Mouse (Mus musculus) urinary bladder, postnatal 10 days (tissue): ENCODE data around the gene Arf6.
"Not testable (repeated sequence)": the region's sequence is repeated elsewhere in the genome, so short reads cannot be mapped to it uniquely, and the experiment has no call there.

Experiments used
- DNase-seq: peaks from one replicate; pipeline ENCODE4 v3.0.0; 2022; ENCODE audit warnings: low spot score

Arf6 gene

DNA sequence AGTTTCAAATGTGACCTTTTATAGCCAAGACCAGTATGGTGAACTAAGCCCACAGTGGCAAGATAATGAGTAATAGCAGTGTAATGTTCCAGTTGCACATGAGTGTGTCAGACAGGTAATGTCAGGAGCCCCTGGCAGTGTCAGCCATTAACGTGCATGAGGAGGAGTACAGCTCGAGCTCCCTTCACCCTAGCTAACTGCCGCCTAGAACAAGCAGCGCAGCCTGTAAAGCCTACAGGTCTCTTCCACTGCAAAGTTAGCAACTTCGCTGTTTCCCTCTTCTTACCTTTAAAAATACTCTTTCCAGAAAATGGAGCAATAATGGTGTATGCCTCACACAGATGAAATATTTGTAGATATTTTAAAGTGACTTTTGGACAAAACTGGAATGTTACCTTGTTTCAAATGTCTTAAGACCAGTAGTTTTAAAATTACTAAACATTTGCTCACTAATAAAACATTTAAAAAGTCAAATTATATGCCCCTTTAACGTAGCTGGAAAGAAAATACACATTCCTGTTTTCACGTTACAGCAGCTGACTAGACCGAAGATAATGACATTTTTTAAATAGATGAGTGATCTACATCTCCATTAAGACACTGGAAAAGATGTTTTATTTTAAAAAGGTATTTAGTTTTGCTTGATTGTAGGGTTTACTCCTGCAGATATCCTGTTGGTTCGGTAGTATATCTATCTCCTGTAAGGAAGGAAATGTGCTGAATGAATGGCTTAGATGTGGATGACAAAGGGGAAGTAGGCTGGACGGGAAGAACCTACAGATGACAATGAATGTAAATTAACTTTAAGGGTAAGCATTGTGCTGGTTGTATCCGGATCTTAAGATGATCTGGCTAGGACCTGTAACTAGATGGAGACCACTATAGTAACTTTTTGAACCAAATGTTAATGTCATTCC, 2.2 kb downstream of the Arf6 start:
- no peak for DNase-seq

DNA sequence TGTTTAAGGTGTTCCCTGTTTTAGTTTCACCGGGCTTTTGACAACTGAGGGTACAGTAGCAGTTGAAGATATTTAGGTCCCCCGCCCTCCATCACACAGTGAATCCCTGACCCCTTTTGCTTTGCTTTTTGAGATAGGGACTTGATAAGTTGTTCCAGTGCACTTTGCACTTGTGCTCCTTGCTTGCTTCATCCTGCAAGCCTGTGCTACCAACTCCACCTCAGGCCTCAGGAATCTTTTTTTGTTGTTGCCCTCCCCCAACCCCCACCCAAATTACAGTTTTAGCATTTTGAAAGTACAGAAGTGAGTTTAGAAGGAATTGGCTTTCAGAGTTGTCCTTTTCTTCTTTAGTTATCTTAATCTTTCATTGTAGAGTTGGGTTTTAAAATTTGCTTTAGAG, 4.2 kb downstream of the Arf6 start:
- DNase-seq, result no peak

GRCm38 (mm10) chr12:69377188-69377587, 5.2 kb downstream of the Arf6 start:
- no peak for DNase-seq

DNA sequence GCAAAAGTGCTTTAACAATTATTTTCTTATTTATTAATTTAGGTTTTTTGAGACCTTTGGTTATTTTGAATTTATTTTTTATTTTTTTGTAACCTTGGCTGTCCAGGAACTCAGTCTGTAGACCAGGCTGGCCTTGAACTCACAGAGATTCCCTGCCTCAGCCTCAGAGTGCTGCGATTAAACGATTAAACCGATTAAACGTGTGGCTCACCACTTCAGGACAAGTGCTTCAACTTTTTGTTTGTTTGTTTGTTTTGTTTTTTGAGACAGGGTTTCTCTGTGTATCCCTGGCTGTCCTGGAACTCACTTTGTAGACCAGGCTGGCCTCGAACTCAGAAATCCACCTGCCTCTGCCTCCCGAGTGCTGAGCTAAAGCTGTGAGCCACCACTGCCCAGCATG, 5.7 kb downstream of the Arf6 start:
- DNase-seq, result not testable (repeated sequence)

DNA sequence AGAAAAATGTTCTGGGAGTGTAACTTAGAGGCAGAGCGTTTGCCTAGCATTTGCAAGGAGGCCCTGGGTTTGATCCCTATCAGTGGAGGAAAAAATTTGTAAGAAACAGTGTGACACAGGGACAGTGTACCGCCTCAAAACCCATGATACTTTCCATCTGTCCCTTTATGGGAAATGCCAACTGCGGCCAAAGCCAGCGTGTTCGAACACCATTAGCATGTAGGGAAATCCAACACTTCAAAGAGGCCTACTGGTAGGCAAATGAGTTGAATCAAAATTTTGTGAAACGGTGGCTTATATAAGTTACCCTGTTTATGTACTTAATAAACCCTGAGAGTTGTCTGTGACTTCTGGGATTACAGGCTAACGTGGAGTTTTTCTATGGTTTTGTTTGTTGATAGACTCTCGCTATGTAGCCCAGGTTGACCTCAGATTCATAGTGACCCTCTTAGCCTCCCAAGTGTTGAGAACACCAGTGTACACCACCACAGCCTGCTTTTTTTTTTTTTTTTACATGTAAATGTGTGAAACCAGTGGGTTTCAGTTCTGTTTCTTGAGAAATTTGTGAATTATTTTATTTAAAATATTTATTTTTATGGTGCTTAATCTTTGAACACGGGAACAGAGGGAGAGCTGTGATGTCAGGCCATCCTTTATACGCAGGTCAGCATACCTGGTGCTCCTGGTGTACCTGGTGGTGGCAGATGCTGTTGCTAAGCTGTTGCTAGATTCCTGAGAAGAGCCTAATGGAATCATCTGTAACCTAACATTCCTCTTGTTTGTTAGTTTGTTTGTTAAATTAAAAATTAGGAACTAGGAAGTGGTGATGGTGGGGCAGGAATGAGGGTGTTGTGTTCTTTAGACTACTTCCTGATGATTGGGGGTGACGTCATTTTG, 6.9 kb downstream of the Arf6 start:
- DNase-seq, result no peak

DNA sequence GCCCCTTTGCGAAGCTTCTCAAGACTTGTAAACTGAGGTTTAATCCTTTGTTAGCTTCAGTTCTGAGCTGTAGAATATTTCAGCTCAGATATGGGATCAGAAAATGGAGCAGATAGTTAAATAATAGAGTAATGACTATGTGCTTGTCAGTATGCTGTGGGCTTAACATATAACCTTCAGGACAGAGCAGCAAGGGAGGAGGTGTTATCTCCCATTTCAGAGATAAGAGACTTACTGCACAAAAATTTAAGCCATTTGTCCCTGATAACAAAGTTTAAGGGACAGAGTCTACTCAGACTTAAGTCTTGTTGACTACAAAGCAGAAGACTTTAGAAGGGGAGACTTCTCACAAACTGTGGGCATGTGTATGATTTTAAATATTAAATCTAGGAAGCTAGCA, 10.9 kb downstream of the Arf6 start:
- DNase-seq, result no peak

GRCm38 (mm10) chr12:69384606-69385005, 12.7 kb downstream of the Arf6 start:
- DNase-seq, result no peak

GRCm38 (mm10) chr12:69385542-69386280, 13.8 kb downstream of the Arf6 start:
- no peak for DNase-seq

- DNase-seq, result not testable (repeated sequence)
These were observed 14.4 kb downstream of the Arf6 start for GRCm38 (mm10) chr12:69386281-69386732.

GRCm38 (mm10) chr12:69388321-69388869, 16.4 kb downstream of the Arf6 start:
- DNase-seq, result no peak

DNA sequence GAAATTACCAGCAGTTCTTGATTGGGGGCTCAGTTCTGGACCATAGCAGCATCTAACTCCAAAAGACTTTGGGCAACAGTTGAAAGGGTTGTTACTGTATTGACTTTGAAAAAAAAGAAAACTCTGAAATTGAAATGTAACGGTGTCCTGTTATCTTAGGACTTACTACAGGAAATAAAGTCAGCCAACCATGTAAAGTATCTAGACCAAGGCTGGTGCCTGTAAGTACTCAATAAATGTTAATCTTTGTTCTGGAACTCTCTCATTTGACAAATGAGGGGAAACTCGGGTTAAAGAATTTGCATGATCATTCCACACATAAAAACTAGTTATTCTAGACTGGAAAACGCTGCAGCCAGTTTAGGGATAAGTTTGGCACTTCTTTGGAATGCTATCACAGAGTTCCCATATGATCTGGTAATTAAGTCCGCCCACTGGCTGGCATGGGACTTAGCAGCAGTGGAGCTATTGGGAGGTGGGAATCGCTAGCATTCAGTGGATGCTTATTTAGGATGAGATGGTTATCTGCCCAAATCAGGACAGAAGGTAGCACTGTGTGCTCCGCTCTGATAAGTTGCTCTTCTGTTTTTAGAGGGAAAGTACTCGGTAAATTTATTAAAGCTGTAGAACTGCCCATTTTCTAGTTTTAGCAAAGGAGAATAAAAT, 17.5 kb downstream of the Arf6 start:
- DNase-seq, result no peak

DNA sequence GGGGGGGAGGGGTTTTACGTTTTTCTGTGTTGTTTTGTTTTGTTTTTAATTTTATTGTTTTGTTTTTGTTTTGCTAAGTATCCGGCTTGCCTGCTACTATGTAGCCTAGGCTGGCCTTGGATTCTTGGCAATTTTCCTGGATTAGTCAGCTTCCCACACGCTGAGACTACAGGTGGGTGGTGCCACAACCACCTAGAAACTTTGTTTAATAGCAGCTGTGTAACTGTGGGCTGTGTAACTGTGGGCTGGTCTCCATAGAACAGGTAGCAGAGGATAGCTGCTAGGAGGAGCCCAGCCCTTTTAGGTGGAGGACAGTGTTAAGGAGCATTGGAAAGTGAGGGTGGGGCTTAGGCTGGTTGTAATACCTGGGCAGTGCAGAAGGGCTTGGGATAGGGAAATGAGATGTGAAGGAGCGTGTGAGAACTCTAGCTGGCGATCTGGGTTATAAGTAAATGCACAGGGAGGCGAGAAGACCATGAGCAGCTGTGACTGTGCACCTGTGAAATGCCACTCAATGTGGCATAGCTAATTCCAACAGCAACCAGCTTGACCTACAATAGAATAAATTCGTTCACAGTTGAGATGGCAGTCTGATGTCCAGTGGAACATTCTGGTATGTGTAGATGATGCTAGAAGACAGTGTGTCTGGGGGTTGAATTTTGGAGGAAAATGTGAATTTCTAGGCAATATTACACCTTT, 18.2 kb downstream of the Arf6 start:
- DNase-seq, result no peak

DNA sequence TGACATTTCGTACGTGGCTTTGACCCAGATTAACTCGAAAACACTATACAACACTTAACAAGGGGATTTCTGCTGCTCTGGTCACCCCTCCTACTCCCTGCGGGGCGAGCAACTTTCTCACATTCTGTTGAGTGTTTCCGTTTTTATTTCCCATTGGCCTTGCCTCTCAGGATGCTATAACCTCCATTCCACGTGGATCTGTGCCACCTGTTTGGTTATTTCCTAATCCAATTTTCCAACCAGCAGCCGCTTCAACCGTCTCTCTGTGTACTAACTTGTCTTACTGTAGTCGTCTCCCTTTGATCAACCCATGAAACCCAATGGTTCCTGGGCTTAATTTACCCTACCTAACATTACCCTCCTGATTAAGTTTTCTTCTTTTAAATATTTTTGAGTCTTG, 21.1 kb downstream of the Arf6 start:
- no peak for DNase-seq

DNA sequence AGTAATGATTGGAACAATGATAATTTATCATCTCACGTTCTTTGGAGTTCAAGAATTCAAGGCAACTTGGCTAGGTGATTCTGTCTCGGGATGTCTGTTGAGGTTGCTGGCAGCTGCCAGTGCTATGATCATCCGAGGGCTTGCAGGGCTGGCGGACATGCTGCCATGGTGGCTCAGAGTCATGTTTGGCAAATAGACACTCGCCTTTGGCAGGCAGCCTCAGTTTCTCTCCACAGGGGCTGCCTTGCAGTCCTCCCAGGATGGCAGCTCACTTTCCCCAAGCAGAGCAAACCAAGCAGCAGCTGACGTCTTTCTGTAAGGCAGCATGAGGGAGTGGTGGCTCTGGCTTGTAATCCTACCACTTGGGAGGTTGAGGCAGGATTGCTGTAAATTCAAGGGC, 22.5 kb downstream of the Arf6 start:
- no peak for DNase-seq

- no peak for DNase-seq
These were observed 28.4 kb downstream of the Arf6 start for GRCm38 (mm10) chr12:69400367-69400766.

DNA sequence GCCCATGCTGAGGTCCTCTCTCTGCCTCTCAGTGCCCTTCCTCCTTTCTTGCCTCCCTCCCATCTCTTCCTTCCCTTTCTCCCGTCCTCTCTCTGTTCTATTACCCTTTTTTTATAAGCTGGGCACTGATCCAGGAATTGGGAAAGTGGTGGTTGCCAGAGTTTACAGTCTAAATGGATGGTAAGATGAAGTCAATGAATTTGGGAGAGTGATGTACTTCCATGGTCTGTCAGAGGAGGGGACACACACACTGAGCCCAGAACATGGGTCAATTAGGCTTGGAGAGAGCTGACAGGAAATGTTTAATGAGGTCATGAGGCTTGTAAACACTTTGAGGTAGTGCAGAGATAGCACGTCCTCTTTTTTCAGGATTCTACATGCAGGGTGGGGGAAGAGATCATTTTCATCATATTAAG, 28.9 kb downstream of the Arf6 start:
- DNase-seq, result no peak

- no peak for DNase-seq
These were observed 30.1 kb downstream of the Arf6 start for GRCm38 (mm10) chr12:69402100-69402499.

DNA sequence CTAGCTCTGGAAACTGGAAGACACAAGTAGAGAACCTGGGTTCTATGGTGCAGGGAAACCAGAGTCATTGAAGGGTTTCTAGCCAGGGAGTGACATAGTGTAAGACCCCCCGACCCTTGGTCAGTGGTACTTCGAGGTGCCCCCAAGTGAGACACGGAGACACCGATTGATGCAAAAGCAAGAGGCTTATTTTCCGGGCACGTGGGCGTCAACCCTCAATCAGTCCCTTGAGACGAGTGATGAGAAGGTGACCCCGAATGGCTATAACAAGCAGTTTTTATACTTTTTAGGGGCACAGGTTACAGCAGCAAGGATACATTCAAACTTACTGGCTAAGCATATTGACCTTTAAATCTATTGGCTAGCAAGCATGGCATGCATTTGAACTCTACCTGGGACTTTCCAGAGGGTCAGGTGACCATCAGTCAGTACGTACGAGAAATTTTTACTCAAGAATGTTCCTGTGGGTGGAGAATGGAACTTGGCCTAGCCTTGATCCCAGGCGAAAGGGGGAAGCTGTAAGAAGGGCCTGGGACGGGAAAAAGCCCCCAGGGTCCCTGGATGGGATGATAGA, 30.7 kb downstream of the Arf6 start:
- no peak for DNase-seq

- DNase-seq, result no peak
These were observed 38.8 kb downstream of the Arf6 start for GRCm38 (mm10) chr12:69410767-69411166.

DNA sequence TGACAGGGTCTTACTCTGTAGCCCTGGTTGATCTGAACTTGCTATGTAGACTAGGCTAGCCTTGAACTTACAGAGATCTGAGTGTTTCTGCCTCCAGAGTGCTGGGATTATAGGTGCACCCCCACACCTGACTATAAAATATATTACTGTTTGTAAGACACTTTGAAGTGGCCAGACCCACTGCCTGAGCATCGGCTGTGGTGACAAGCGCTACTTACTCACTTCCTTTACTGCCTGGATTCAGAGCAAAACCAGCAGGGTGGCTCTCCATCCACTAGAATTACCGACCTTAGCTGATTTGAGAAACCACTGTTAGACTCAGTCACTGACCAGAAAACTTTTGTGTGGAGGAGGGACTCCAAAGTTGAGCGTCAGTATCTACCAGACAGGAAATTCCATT, 40.0 kb downstream of the Arf6 start:
- DNase-seq, result no peak
